ENCODE assay signal across 14 mouse cellular contexts in genomic region chr19:57642536-57642935, GRCm38 (mm10).
"Had no signal": no experiment of that assay in that cellular context is flagged by ENCODE, and none has a peak within 500 bp of the region (broad histone marks: within the 10 kb centered on the region; RNA-seq: fewer than 3 reads in every experiment).

No protein-coding gene starts in this region.

- H3K4me2 ChIP-seq: limb, embryonic 12.5 days; liver, embryonic 15.5 days; lung, embryonic 14.5 days; neural tube, embryonic 15.5 days had no signal

- H3K27me3 ChIP-seq: limb, embryonic 12.5 days; liver, embryonic 15.5 days; neural tube, embryonic 15.5 days had no signal

- H3K9me3 ChIP-seq: limb, embryonic 12.5 days; liver, embryonic 15.5 days; midbrain, embryonic 10.5 days; neural tube, embryonic 15.5 days had no signal

- DNase-seq: kidney, adult 18-20 months; kidney, postnatal 10 days; kidney, postnatal 4 days; lung, postnatal 10 days; lung, postnatal 4 days; right cerebral cortex, adult 18-20 months; right cerebral cortex, postnatal 4 days; spleen, adult 18-20 months had no signal

- H3K4me1 ChIP-seq: limb, embryonic 12.5 days; liver, embryonic 15.5 days; midbrain, embryonic 10.5 days had no signal

- H3K36me3 ChIP-seq: liver, embryonic 15.5 days; neural tube, embryonic 15.5 days had no signal

- H3K27ac ChIP-seq: limb, embryonic 12.5 days; liver, embryonic 15.5 days; midbrain, embryonic 10.5 days; neural tube, embryonic 15.5 days had no signal

- H3K4me3 ChIP-seq: limb, embryonic 12.5 days; liver, embryonic 15.5 days; midbrain, embryonic 10.5 days; myocyte; neural tube, embryonic 15.5 days had no signal

- H3K9ac ChIP-seq: limb, embryonic 12.5 days; liver, embryonic 15.5 days; lung, embryonic 14.5 days; neural tube, embryonic 15.5 days had no signal
